Mouse (Mus musculus): ENCODE results near the gene Tmem150b.
A peak's percentile ranks its signal among the peaks of the same experiment; 100 is the strongest.

Gene Tmem150b

DNA sequence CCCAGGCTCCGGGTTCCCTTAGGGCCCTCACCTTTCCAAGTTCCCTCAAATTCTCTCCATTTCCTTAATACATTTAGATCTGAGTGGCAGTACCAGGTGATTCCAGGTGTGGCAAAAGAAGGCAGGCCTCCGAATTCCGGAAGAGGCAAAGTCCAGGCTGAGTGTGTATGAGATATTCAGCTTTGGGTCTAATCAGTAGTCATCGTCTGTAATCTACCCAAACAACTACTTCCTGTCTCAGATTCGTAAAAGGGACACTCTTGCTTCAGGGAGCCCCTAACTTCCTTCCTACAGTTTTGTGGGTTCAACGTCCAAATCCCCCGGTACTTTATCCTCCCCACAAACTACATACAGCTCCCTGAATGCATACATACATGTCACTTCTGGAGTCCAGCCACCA is at the start of gene Tmem150b:
TSS of gene Tmem150b (minus strand) at position 81 of the 400 bp plus-strand sequence.
- DNase-seq (ENCODE audit: low spot score) = no peak

DNA sequence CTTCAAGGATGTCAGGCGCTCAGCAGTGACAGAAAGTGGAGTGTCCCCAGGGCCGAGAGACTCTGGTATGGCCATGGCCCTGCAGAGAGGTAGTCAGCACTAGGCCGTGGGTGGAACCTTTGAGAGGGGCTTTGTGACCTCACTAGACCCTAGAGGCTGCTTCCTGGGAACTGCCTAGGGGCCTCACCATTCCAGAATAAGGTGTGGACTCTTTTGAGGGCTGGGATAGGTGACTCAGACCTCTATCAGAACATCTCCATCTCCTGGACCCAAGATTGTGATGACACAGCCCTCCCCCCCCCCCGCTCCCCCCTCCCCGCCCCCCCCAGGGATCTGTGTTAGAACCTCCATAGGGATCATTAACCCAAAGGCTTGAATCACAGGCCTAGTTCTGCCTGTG is 46.2 kb upstream of the Tmem150b start, which contains the start of gene Fam71e2:
TSS of gene Fam71e2 (minus strand) at position 101 of the 400 bp plus-strand sequence.
- DNase-seq (ENCODE audit: low spot score) = no peak

DNA sequence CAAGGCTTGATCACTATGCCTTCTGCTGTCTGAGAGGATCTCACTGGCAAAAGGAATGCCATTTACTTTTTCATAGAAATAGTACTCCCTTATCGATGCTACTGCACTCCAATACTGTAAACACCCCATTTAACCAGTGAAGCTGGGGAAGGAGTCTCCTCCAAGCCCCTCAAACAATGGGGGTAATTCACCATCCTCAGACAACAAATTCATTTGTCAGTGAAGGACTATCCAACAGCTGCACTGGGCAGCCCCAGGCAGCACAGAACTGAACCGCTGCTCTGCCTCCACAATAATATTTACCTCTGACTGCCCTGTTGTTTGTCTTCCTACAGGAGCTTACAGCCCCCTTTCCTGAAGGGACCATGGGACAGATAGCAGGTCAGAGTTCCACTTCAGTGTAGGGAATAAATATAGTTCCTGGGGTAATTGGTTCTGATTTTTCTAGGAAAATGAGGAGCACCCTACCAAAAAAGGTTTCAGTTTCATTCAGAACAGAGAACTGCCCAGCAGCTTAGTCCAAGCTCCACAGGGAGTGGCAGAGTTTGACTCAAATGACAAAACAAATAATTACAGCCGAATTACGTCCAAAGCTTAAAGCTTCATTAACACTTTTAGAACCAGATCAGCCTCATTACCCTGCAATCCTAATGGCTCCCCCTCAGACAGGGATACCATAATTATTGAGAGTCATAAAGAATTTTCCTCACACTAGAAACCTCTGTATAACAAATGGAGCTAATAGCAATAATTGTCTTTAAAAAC is 40.1 kb upstream of the Tmem150b start:
- no peak for DNase-seq (ENCODE audit: low spot score)

DNA sequence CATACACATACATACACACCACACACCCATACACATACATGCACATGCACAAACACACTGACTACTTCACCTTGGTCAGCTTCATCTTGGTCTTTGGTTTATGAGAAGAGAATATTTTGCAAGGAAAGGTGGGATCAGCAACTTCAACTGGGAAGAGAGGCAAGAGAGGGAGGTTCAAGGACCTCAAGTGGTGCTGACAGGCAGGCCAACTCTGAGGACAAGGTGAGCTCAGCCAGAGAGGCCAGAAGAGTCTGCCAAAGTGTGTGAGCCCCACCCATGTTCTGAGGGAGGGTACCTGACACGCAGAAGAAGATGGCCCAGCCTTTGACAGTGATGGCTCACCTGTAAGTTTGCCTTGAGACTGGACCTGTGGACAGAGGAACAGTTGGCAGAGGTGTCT is 34.6 kb upstream of the Tmem150b start:
- no peak for DNase-seq (ENCODE audit: low spot score)

DNA sequence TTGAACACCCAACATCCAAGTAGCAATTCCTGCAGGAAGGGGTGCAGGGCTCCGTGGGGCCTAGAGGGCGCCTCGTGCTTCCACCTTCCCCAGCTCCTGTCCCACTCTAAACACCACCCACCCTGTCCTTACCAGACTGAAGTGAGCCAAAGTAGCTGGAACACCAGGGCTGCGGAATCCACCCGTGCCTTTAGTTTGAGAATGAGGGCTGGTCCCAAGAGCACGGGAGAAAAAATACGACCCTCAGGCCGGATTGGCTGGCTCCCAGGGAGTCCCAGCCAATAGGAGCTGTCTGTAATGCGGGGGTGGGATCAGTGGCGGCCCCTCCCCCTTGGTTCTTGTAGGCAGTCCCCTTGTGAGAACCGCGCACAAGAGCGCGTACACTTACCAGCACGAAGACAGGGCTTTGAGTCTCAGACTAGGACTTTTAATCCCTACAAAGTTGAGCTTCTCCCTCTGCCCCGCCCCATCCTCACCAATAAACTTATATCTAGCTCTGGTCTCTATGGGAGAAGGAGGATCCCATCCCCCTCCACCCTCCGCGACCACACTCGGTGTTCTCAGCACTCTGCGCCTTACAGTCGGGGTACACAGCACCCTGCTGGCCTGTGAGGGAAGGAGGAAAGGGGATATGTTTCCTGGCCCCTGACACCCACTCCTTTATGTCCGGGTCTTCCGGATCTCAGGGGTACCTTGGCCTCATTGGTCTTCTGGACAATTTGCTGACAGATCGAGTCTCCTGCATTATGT is 27.9 kb upstream of the Tmem150b start, which contains the start of gene Cox6b2:
TSS of gene Cox6b2 (minus strand) at position 274 of the 750 bp plus-strand sequence.
- DNase-seq (ENCODE audit: low spot score) = peak; percentile 96

DNA sequence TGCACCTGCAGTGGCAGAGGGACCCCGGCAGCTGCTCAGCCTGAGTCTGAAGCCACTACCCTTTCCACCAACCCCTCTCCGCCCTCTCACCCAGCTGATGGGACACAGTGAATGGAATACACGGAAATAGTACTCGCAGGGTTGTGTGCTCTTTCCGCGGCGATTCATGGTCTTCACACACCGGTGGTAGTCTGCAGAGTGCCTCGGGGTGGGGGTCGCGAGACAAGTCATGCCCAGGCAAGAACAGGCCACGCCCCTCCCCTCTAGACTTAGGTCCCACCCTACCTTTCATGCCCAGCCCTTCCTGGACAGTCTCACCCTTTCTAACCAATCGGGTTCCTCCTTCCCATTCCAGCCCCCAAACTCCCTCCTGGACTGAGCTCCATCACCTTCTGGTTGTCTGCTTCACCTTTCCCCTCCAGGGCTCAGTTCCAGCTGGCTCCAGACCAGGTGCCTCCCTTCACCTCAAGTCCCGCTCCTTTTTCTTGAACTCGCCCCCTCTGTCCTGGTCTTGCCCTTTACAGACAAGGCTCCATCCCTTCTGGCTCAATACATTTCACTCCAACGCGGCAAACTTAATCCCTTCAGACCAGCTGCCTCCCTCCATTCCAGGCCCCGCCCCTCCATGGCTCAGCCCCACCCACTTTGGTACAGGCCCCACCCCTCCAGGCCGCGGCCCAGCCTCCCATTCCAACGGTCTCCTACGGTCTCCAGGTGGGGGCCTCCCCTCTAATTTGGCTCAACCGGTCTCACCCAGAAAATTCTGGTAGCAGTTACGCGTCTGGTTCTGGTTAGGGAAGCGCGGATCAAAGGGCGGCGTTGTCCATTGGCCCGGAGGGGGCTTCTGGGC is 27.1 kb upstream of the Tmem150b start:
- peak; percentile 70 for DNase-seq (ENCODE audit: low spot score)

DNA sequence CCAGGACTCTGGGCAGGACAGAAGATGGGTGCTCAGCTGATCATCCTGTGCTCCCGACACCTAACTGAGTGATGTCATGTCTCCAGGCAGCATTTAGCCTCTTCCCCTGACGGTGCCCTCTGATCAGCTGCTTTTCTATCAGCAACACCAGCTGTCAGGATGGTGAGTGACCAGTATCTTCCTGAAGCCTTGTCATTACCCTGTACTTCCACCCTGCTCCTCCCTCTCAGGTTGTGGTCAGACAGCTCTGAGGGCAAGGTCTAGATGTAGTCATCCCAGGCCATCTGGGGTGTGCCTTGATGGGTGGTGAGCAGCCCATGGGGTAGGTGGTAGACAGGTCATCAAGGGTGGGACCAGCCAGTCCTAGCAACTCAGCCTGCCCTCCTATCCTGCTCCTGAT is 24.1 kb upstream of the Tmem150b start:
- DNase-seq (ENCODE audit: low spot score) = no peak

DNA sequence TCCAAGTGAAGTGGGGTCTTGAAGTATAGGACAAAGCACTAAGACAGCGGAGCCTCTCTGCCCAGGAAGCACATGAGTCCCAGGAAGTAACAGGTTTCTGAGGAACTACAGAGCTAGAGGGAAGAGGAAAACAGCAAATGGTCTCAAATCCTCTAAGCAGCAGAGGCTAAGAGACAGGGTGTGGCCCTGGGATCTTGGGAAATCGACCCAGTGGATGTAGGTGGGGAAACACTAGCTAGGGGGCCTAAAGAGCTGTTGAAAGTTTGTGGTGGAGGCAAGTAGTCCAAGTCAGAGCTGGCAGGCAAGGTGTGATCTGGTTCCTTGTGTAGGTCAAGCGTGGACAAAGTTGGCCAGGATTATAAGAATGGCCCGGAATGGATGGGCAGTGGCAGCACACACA is 23.3 kb upstream of the Tmem150b start:
- DNase-seq (ENCODE audit: low spot score) = no peak

DNA sequence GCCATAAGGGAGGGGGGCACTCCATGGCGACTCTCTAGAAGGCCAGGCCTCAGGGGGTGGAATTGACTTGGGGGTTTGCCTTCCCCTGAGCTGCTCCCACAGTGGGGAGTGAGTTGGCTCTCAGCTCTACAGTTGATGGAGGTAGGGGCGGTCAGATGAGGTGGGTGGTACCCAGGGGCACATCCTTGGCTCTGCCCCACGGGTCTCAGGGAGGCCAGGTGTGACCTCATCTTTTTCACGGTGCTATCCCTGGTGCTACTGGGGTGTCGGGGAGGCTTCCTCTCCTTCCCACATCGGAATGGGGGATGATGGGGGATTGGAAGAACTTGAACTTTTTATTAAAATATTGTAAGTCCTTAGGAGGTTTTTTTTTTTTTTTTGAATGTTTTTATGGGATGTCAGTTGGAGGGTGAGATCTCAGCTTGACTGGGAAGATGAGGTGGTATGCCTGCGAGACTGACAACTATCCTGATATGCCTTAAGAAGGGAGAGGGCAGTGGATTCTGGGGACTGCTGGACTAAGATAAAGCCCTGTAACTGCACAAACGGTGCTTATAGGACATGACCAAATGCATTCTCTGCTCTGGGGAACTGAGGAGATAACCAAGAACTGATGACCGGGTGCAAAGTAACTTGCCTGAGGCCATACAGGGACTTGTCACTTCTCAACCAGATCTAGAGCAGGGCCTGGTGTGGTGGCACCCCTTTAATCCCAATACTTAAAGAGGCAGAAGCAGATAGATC is 22.3 kb upstream of the Tmem150b start:
- DNase-seq (ENCODE audit: low spot score) = no peak

DNA sequence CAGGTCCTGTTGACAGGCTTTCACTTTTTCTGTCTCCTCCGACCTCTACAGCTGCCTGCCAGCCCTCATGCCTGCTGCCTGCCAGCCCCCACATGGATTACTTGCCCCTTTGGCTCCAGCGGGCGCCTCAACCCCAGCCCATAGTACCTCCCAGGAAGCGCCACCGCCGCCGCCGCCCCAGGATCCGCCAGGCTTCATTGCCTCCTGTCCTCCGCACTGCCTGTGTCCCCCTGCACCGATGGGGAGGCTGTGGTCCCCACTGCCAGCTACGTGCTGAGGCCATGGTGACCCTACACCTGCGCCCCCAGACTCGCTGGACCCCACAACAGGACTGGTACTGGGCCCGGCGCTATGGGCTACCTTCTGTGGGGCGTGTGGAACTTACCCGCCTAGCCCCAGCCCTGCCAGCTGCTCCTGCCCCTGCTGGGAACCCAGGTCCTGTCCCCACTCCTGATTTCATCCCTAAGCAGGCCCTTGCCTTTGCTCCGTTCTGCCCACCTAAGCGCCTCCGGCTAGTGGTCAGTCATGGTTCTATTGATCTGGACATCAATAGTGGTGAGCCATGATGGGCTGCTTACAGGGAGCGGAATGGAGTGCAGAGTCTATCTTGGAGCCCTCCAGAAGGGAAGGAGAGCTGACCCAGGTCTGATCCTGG is 21.4 kb upstream of the Tmem150b start:
- no peak for DNase-seq (ENCODE audit: low spot score)

DNA sequence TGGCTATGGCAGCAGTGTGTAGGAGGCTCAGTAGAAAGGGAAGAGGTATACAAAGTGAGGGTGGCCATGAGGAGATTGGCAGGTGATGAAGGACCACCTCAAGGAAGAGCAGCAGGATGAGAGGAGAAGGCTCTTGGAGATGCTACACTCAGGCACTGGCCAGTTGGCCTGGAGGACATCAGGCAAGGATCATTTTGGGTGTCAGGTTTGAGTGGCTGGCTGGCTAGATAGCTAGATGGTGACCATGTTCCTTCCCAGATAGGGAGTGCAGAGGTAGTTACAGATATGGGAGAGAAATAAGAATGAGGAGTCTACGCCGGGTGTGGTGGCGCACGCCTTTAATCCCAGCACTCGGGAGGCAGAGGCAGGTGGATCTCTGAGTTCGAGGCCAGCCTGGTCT is 19.8 kb upstream of the Tmem150b start:
- no peak for DNase-seq (ENCODE audit: low spot score)

DNA sequence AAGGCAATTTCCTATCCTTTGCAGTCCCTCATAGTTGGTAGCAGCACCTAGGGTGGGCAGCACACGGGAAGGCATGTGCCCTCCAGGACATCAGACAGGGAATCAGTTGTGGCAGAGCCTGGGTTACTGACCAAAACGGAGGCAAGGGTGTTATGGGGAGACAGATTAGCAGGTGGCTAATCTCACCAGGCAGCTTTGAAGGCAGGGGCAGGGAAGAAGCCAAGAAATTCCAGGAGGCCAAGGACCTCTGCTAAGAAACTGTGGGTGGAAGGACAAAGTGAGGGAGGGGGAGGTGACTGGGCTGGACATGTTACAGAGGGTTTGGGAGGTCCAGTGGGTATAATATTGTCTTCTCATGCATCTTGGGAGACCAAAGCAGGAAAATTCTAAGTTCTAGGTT is 18.3 kb upstream of the Tmem150b start:
- DNase-seq (ENCODE audit: low spot score) = no peak

DNA sequence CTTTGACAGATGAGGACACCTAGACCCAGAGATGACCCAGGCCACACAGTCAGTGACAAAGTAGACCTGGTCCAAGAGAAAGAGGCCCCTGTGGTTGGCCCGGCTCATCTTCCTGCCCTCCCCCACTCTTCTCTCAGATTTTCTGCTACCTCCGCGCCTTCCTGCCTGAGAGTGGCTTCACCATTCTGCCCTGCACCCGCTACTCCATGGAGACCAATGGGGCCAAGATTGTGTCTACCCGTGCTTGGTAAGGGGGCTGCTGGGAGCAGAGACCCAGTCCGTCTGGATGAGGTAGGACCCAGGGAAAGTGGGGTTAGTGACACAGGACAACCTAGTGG is 17.4 kb upstream of the Tmem150b start:
- no peak for DNase-seq (ENCODE audit: low spot score)

DNA sequence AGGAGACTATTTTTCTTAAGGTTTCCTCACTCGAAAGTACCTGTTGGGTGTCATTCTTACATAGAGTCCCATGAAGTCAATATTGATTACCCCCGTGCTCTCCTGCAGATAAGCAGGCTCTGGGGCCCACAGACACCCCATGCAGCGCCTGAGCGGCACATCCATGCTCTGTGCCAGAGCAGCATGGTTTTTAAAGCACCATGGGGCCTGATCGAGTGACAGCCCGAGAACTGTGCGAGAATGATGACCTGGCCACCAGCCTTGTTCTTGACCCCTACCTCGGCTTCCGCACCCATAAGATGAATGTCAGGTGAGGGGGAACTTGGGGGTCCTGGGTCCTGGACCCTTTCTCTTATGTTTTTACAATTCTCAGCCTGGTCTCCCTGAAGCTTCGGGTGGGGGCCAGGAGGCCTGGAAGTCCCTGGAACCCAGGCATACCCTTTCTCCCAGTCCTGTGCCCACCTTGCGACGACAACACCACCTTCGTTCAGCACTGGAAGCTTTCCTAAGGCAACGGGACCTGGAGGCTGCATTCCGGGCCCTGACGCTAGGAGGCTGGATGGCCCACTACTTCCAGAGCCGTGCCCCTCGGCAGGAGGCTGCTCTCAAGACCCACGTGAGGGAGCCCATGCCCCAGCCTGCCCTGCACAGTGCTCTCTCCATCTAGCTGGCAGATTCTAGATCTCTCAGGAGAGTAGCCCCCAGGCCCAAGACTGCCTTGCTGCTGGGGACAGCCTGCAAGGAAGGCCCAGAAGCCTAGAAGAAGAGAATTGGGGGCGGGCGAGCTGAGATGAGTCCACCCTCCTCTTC is 16.8 kb upstream of the Tmem150b start:
- DNase-seq (ENCODE audit: low spot score) = no peak

DNA sequence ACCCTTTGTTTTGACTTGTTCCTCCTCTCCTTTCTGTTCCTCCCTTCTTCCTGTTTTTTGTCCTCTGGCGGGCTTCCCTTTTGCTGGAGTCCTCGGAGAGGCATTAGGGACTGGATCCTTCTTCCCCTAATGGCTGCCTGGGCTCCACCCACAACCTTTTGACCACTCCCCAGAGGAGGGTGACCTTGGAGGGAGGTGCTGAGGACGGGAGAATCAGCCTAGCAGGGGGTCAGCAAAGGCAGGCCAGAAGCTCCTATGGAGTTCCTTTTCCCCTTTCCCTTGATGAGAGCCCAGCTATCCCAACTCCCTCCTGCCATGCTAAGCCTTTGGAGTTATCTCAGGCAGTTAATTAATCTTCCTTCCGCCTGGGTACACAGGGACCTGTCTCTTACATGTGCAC is 16.1 kb upstream of the Tmem150b start:
- peak; percentile 72 for DNase-seq (ENCODE audit: low spot score)

DNA sequence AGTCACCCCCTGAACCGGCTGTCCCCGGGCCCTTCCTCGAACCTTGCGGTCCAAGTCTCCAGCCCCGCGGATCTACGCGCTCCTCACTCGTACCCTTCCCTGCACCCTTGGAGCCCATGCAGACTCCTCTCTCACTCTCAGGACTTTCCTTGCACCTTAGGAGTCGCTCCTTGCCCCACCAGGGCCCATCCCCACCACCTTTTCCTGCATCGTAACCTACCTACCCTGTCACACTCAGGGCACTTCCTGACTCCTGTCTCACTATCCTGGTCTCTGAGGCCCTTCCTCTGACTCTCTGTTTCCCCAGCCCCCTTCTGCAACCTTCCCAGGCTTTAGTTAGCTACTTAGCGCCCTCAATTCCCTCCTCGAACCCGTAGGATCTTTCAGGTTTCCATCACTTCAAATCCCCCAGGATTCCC is 15.3 kb upstream of the Tmem150b start:
- DNase-seq (ENCODE audit: low spot score) = peak; percentile 50

DNA sequence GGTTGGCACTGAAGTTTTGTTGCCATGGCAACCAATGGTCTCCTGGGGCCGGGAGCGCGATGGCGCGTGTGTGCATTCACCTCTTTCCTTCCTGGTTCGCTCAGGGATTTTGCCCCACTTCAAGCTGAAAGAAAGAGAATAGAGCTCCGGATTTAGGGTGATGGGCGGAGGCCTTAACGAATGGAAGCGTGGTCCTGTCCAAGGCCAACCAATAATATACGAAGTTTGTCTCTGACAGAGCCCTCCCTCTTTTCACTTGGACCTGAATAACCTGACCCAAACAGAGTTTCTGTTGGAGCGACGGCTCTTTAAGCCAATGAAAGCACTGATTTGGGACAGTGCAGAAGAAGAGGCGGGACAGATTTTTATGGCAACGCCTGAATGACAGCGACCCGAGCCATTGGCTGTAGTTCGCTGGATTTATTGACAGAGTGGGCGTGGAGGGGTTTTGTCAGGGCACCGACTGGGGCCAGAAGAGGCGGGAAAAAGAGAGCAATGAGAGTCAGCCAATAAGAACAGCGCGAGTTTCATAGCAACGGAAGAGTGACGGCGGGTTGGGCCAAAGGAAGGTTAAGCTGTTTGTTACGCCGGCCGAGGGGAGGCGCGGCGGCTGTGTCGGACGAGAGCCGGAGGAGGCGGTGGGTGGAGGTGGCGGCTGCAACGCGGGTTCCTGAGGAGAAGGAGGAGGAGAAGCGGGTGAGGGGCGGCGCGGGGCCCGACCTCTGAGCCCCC is 14.7 kb upstream of the Tmem150b start, which contains the start of gene Kmt5c:
TSS of gene Kmt5c (plus strand) at position 572 of the 732 bp plus-strand sequence.
- DNase-seq (ENCODE audit: low spot score) = peak; percentile 100

DNA sequence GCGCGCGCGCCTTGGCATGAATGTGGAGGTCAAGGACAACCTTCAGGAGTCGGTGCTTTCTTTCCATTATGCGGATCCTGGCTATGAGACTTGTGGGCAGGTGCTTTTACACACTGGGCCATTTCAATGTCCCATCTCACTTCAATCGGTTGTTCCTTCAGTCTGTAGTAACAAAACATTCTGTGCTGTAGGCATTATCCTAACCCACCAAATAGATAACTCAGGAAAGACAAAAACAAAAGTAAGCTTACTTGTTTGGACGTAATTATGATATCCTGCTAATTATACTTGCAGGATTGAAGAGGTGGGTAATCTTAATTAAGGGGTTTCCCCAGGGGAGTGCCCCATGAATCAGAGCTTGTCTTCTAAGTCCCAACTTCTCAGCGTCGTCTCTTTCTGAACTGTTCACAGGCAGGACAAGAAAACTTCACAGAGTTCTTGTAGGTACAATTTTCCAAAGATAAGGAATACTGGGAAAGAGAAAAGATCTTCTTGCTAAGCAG is 14.0 kb upstream of the Tmem150b start:
- no peak for DNase-seq (ENCODE audit: low spot score)

DNA sequence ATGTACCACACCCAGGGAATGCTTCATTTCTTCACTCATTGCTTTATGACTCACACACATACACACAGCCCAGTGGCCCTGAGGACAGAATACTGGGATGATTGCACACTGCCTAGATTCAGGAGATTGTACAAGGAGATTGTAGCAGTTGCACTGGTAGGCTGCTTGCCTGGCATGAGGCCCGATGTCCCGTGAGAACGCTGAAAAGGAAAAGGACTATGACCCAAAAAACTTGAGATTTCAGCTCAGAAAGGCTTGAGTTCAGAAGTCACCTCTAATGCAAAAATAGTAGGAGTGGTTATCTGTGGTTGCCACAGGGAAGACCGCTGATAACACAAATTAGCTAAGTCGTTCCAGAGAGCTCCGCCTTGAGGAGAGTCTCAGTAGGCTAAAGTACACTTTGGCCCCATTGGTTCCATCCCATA is 7.9 kb upstream of the Tmem150b start:
- no peak for DNase-seq (ENCODE audit: low spot score)
